Mouse (Mus musculus) layer of hippocampus, postnatal 14 days (tissue): ENCODE data around the gene Laptm5. TPM values are rescaled to one million over a fixed set of nuclear protein-coding genes. Genes with fewer than 3 reads are reported as not detected.

Source experiments
- DNase-seq, 2 experiments: peaks; one replicate each; pipeline ENCODE4 v3.0.0; 2021 to 2022; ENCODE audit warnings: low spot score in 2 of 2, mixed read lengths in 1 of 2
- total RNA-seq, 2 experiments: library from RNA; stranded (reverse); gene quantifications; 2 replicates each; pipeline ENCODE4 v1.2.3; 2021

Laptm5 gene
- total RNA-seq, 2 experiments from 2014 or later: 33.2 to 37.8 TPM

DNA sequence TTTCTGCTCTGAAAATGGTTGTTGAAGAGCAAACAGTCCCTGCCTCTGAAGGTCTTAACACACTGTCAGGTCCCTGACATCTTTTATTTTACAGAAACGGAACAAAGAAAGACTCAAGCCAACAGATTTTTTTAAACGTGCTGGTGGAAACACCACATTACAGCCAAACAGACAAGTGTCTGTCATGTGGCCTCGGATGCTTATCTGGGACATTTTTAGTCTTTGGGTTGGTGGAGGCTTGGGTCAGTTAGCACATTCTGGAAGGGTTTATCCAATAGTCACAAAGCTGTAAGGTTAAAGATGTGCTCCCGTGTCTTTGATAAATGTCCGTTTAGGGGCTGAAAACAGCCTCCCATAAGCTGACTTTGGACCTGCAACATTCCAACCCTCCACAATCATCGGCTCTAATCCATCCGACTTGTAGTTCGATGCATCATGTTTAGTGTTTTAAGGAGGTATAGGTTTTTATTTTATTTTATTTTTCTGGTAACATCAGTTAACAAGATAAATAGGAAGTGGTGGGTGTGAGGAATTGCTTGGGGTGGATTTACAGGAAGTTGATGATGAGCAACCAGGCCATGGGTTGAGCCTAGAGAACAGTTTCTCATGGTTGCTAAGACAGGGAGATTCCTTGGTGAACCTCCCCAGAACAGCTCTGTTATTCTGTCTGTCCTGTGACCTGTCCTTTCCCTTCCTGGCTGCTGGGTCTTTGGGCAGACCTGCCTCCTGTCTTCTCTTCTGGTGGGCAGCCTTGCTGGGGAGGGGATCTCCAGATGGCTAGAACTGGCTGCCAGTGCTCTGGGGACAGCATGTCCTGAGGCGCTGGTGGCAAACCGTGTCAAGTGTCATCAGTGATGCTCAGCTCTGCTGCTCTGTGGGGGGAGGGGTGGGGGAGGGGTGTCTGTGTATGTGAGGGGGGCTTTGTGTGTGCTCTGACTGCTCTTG is 6.2 kb downstream of the Laptm5 start:
- DNase-seq: no peak

GRCm38 (mm10) chr4:130919750-130920356 is 6.9 kb downstream of the Laptm5 start:
- DNase-seq: no peak

DNA sequence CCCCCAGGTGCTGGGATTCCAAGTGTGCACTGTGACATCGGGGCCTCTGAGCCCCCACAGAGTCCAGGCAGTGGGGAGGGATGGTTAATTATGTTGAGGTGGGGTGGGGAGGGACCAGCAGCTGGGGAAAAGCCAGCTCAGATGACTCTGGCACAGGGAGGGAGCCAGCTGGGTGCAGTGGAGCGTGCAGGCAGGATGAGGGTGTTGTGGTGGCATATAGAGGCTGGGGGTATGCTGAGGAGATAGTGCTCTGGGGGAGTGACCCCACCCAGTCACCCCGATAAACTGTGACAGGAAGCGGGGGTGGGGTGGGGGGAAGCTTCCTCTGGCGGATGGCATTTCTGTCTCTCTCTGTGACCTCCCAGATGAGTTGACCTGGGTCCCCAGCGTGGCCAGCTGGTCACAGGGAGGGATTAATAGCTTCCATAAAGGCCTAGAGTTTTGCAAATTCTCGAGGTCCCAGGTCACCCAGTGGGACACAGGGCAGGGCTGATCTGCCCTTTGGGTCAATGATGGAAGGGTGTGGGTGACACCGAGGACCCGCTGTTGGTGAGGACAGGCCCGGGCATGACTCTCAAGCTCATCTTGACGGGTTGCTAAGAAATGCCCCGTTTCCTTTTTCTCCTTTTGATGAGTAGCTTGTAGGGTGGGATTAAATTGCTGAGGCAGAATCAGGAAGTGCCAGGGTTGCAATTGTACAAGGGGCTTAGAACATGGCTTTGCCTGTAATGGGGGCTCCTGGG is 8.2 kb downstream of the Laptm5 start:
- DNase-seq: no peak

- DNase-seq: no peak
These were observed 9.1 kb downstream of the Laptm5 start for GRCm38 (mm10) chr4:130921986-130922385.

GRCm38 (mm10) chr4:130926274-130926673 is 13.3 kb downstream of the Laptm5 start:
- no peak for DNase-seq

DNA sequence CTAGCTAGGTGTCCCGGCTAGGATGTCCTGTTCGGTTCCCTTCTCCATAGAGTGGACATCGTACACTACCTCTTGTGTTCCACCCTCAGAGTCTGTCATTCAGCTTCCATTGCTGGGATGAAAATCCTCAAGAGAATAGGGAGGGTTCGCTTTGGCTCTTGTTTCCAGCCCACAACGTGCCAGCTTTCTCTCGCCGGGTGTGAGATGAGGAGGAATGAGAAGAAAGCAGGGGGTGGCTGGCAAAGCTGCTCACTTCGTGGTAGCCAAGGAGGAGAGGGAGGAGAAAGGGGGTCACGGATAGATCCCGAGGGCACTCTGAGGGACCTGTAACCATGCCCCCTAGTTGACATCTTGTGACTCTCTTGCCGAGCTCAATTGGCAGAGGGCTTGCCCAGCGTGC is 14.9 kb downstream of the Laptm5 start:
- no peak for DNase-seq

DNA sequence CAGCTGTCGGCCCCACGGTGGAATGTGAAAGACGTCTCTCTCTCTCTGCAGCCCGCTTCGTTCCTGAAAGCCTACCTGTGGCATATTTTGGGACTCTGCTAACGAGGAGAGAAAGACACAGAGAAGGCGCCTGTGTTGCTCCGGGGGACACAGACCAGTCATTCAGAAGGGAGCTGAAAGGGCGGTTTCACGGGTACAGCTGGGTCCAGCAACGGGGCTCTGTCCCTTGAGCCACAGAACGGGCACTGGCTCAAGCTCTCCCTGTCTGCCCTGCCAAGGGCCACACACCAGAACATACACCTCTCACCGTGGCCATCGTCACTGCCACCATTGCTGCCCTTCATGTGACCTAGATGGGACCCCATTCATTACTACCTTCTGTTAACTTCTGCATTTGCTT is 29.7 kb downstream of the Laptm5 start:
- peak in 1 of 2 experiments; percentile 22 for DNase-seq

DNA sequence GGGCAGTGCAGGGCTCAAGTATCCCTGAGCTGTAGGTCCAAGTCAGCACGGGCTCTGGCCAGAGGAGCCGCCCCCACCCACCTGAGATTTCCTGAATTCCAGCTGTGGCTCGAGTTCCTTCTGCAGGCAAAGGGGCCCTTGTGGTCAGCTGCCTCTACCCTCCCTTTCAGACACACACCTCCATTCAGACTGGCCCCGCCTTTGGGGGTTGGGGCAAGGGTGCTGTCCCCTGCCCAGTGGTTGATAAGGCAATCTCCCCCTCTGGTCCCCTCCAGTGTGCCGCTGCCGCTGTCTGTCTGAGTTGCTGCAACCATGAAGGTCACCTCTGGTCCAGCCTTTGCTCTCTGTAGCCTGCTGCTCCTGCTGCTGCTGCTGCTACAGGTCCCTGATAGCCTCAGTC is 31.2 kb downstream of the Laptm5 start, which contains the start of gene Matn1:
Gene Matn1 (plus strand): TSS at position 274 of the 400 bp plus-strand sequence.
- DNase-seq: no peak

DNA sequence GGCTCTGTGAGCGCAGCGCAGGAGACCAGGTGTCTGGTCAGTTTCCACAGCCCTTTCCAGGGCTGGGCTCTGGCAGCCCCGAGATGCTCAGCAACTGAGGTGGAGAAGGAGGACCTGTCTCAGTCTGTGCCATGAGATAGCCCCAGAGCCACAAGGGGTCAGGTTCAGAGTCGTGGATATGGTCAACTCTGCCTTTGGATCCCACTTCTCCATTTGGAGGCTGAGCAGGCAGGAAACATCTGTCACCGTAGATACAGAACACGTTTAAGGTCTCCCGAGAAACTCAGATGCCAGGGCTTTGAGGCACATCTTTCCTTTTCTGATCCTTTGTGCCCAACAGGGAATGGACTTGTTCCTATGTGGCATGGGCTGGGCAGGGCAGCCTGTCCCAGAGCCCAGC is 31.9 kb downstream of the Laptm5 start:
- no peak for DNase-seq

DNA sequence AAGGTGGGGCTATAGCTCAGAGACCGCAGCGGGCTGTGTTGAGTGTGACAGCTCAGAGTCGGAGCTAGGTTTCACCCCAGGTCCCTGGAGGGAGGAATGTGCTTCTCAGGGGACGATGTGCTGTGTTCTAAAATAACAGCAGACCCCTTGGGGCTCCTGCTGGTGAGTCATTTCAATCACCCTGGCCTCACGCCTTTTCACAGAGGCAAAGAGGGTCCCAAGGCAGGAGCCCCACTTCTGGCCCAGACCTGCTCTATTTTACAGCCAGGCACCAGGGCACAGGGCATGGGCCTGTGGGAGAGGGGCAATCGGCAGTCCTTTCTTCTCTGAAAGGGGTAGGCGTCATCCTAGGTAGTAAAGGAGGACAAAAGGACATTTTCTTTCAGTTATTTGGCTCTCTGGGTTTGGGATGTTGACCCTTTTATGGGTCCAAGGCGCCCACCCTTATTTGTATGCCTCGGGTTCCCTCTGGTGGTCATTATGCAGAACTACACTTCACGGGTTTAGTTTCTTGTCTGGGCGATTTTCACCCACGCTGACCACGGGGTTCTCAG is 34.2 kb downstream of the Laptm5 start:
- DNase-seq: peak; percentile 34 to 36

- no peak for DNase-seq
These were observed 37.0 kb downstream of the Laptm5 start for GRCm38 (mm10) chr4:130949821-130950384.

- DNase-seq: no peak
These were observed 39.6 kb downstream of the Laptm5 start for GRCm38 (mm10) chr4:130952531-130952930.

DNA sequence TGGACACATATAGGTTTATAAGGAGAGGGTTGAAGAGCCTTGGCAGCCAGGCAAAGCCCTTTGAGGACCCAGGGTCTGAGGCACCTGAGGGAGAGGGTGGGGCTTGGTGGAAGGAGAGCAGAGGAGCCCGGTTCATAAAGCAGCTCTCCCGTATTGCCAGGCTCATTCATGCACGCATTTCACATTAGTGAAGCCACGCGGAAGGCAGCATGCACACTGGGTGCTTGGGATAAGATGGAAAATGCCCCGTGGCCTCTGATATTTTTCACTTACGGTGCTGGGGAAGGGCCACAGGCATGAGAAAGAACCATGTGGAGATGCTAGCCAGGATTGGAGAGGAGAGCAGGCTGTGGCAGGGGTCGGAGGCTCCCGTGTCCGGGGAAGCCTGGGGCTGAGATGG is 44.2 kb downstream of the Laptm5 start:
- no peak for DNase-seq

GRCm38 (mm10) chr4:130958812-130959211 is 45.9 kb downstream of the Laptm5 start:
- DNase-seq: no peak

GRCm38 (mm10) chr4:130959678-130960077 is 46.8 kb downstream of the Laptm5 start:
- DNase-seq: no peak

- peak; percentile 83 to 92 for DNase-seq
These were observed 47.3 kb downstream of the Laptm5 start for GRCm38 (mm10) chr4:130960118-130960734.

DNA sequence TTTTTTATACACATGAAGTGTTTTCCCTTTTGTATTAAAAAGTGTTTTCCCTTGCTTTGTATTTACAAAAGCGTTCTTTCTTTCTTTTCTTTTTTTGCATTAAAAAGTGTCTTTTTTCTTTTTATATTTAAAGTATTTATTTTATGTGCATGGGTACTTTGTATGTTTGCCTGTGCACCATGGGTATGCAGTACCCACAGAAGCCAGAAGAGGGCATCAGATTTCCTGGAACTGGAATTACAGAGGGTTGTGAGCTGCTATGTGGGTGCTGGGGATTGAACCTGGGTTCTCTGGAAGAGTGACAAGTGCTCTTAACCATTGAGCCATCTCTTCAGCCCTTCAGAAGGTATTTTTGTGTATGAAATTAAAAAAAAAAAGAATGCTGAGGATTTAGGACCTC is 58.4 kb downstream of the Laptm5 start:
- no peak for DNase-seq

GRCm38 (mm10) chr4:130972421-130972829 is 59.5 kb downstream of the Laptm5 start:
- DNase-seq: peak in 1 of 2 experiments; percentile 27

DNA sequence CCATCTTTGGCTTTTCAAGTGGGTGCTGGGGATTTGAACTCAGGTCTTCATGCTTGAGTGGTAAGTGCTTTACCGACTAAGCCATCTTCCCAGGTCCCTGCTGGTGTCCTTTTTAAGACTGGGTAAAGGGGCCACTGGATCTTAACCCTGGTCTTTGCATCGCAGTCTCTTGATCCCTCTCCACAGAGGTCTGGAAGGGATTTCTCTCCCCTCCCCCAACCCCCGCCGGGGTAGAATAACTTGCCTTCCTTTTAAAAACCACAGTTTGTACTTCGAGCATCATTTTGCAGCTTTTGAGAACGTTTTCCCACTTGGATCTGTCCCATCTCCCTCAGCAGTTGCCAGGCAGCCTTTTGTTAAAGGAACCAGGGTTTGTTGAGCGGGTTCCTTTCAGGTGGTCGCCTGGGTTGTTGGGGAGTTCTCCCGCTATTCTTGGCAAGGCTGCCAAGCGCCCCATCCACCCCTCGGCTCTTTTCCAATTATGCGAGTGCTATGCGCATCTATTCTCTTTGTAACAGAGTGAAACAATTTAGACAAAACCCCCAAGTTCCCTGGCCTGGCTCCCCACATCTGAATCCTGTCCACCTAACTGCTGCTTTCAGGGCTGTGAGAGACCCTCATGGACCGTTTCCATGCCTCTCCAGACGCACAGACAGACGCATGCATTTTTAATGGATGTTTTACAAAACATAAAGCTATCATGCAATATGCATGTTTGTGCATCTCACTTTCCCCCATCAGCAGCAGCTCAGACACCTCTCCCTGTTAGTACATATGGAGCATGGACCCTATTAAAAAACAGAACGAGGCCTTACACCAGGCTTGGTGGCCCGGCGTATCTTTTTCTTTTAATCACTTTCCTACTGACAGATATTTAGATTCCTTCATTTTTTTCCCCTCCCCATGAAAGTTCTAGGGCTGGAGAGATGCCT is 60.7 kb downstream of the Laptm5 start:
- peak; percentile 60 to 83 for DNase-seq
